Mouse (Mus musculus): ENCODE measurements at regions not wholly inside any gene's neighbourhood (a gene's known extent, or its start where the extent isn't known, plus 50 kb on each side); places are given as distances from the start of the nearest gene placed in this dataset.

GRCm38 (mm10) chr19:26475197-26475596, 129.7 kb upstream of the Smarca2 start:
- in situ Hi-C loops (cut with MboI, MseI) = no loop called here

GRCm38 (mm10) chr19:26475754-26476153, 129.1 kb upstream of the Smarca2 start:
- in situ Hi-C loops (cut with MboI, MseI) = no loop called here

- in situ Hi-C loops (cut with MboI, MseI) = no loop called here
These were observed 126.7 kb upstream of the Smarca2 start for GRCm38 (mm10) chr19:26478055-26478737.

GRCm38 (mm10) chr19:26484322-26484721, 120.5 kb upstream of the Smarca2 start:
- in situ Hi-C loops (cut with MboI, MseI) = no loop called here

GRCm38 (mm10) chr19:26492806-26493205, 112.0 kb upstream of the Smarca2 start:
- in situ Hi-C loops (cut with MboI, MseI) = no loop called here

- in situ Hi-C loops (cut with MboI, MseI) = no loop called here
These were observed 103.8 kb upstream of the Smarca2 start for GRCm38 (mm10) chr19:26501064-26501463.

- in situ Hi-C loops (cut with MboI, MseI) = no loop called here
These were observed 100.8 kb upstream of the Smarca2 start for GRCm38 (mm10) chr19:26504027-26504426.

GRCm38 (mm10) chr19:26506802-26507201, 98.0 kb upstream of the Smarca2 start:
- in situ Hi-C loops (cut with MboI, MseI) = no loop called here

GRCm38 (mm10) chr19:26507986-26508385, 96.9 kb upstream of the Smarca2 start:
- in situ Hi-C loops (cut with MboI, MseI) = no loop called here

GRCm38 (mm10) chr19:26508616-26509015, 96.2 kb upstream of the Smarca2 start:
- in situ Hi-C loops (cut with MboI, MseI) = no loop called here

- in situ Hi-C loops (cut with MboI, MseI) = no loop called here
These were observed 95.6 kb upstream of the Smarca2 start for GRCm38 (mm10) chr19:26509240-26509639.

- in situ Hi-C loops (cut with MboI, MseI) = no loop called here
These were observed 94.7 kb upstream of the Smarca2 start for GRCm38 (mm10) chr19:26510185-26510584.

GRCm38 (mm10) chr19:26510887-26511286, 94.0 kb upstream of the Smarca2 start:
- in situ Hi-C loops (cut with MboI, MseI) = no loop called here

GRCm38 (mm10) chr19:26511756-26512155, 93.1 kb upstream of the Smarca2 start:
- in situ Hi-C loops (cut with MboI, MseI) = no loop called here

- in situ Hi-C loops (cut with MboI, MseI) = no loop called here
These were observed 80.3 kb upstream of the Smarca2 start for GRCm38 (mm10) chr19:26524583-26524982.

- in situ Hi-C loops (cut with MboI, MseI) = no loop called here
These were observed 73.5 kb upstream of the Smarca2 start for GRCm38 (mm10) chr19:26531390-26531789.

- in situ Hi-C loops (cut with MboI, MseI) = no loop called here
These were observed 72.3 kb upstream of the Smarca2 start for GRCm38 (mm10) chr19:26532509-26532908.

GRCm38 (mm10) chr19:26545671-26546070, 59.2 kb upstream of the Smarca2 start:
- in situ Hi-C loops (cut with MboI, MseI) = no loop called here

GRCm38 (mm10) chr19:26547522-26547921, 57.3 kb upstream of the Smarca2 start:
- in situ Hi-C loops (cut with MboI, MseI) = no loop called here

- in situ Hi-C loops (cut with MboI, MseI) = no loop called here
These were observed 56.1 kb upstream of the Smarca2 start for GRCm38 (mm10) chr19:26548562-26549270.

GRCm38 (mm10) chr19:26550299-26550698, 54.6 kb upstream of the Smarca2 start:
- in situ Hi-C loops (cut with MboI, MseI) = no loop called here

Measured in regulatory T cell (primary cell).